In genomic region chr9:44496803-44497461, GRCm38 (mm10) we compare ENCODE assay signal across 12 mouse cellular contexts. TPM values are rescaled to one million over a fixed set of nuclear protein-coding genes. Genes with fewer than 3 reads are reported as not detected.
DNase-seq lines count a peak whose midpoint lies in the region; ATAC-seq and TF ChIP-seq lines count a peak whose summit lies in the region.
"Had no signal": no experiment of that assay in that cellular context is flagged by ENCODE, and none has a peak within 500 bp of the region (broad histone marks: within the 10 kb centered on the region; RNA-seq: fewer than 3 reads in every experiment).

No protein-coding gene starts in this region.

- H3K27me3 ChIP-seq in forebrain, embryonic 13.5 days, result no peaks in the 10 kb centered on the region
- no peaks in the 10 kb centered on the region for H3K27me3 ChIP-seq in forebrain, embryonic 16.5 days (replicated peaks; ENCODE audit: control insufficient read depth, insufficient read depth, low read length)
- H3K27me3 ChIP-seq in midbrain, embryonic 10.5 days (ENCODE audit: low read depth, poor library complexity, severe bottlenecking), result peaks cover 52% of the 10 kb centered on the region
- no peaks in the 10 kb centered on the region for H3K27me3 ChIP-seq in midbrain, embryonic 15.5 days (replicated peaks)
- H3K27me3 ChIP-seq in embryonic facial prominence, embryonic 14.5 days (replicated peaks; ENCODE audit: control insufficient read depth, insufficient read depth, low read length), result no peaks in the 10 kb centered on the region
- H3K27me3 ChIP-seq in lung, postnatal 0 days (replicated peaks; ENCODE audit: insufficient read depth, low read length), result no peaks in the 10 kb centered on the region

- TF ChIP-seq CTCF in lung, postnatal 0 days (IDR thresholded peaks at IDR 0.05), result no peak

- H3K9me3 ChIP-seq in forebrain, embryonic 13.5 days (replicated peaks), result no peaks in the 10 kb centered on the region
- no peaks in the 10 kb centered on the region for H3K9me3 ChIP-seq in forebrain, embryonic 16.5 days (ENCODE audit: control insufficient read depth, low read length)
- H3K9me3 ChIP-seq in midbrain, embryonic 10.5 days (replicated peaks), result no peaks in the 10 kb centered on the region
- no peaks in the 10 kb centered on the region for H3K9me3 ChIP-seq in midbrain, embryonic 15.5 days
- H3K9me3 ChIP-seq in embryonic facial prominence, embryonic 14.5 days (ENCODE audit: control insufficient read depth, low read length), result no peaks in the 10 kb centered on the region
- H3K9me3 ChIP-seq in lung, postnatal 0 days (ENCODE audit: low read length), result no peaks in the 10 kb centered on the region

- no peak for TF ChIP-seq EP300 in lung, postnatal 0 days (IDR thresholded peaks at IDR 0.05)

- ATAC-seq in forebrain, embryonic 13.5 days, result no peak
- no peak for ATAC-seq in forebrain, embryonic 16.5 days
- no peak for ATAC-seq in midbrain, embryonic 15.5 days (replicated peaks)
- no peak for ATAC-seq in embryonic facial prominence, embryonic 14.5 days (ENCODE audit: low read depth)
- ATAC-seq in lung, postnatal 0 days, result no peak
- no peak for ATAC-seq in megakaryocyte progenitor cell, adult 5-6 weeks (replicated peaks; ENCODE audit: poor library complexity)

- no peak overlapping the region for H3K4me3 ChIP-seq in forebrain, embryonic 13.5 days
- H3K4me3 ChIP-seq in forebrain, embryonic 16.5 days (replicated peaks; ENCODE audit: low read length), result no peak overlapping the region
- no peak overlapping the region for H3K4me3 ChIP-seq in midbrain, embryonic 10.5 days
- H3K4me3 ChIP-seq in midbrain, embryonic 15.5 days, result no peak overlapping the region
- peak overlapping the region; percentile 3; the same call in 1 of the 2 replicates for H3K4me3 ChIP-seq in embryonic facial prominence, embryonic 14.5 days (ENCODE audit: low read depth, low read length)
- no peak overlapping the region for H3K4me3 ChIP-seq in lung, postnatal 0 days (ENCODE audit: low read depth, low read length)

- no peak overlapping the region; the same call in 1 of the 2 replicates for H3K4me2 ChIP-seq in forebrain, embryonic 13.5 days
- no peak overlapping the region for H3K4me2 ChIP-seq in forebrain, embryonic 16.5 days (ENCODE audit: low read length)
- no peak overlapping the region for H3K4me2 ChIP-seq in midbrain, embryonic 15.5 days
- peak overlapping the region; percentile 91; the same call in 1 of the 2 replicates for H3K4me2 ChIP-seq in embryonic facial prominence, embryonic 14.5 days (ENCODE audit: low read depth, low read length)
- H3K4me2 ChIP-seq in lung, postnatal 0 days (replicated peaks; ENCODE audit: low read depth, low read length), result no peak overlapping the region

- H3K9ac ChIP-seq in forebrain, embryonic 13.5 days, result peak overlapping the region; percentile 5; the same call in 1 of the 2 replicates
- no peak overlapping the region for H3K9ac ChIP-seq in forebrain, embryonic 16.5 days (replicated peaks; ENCODE audit: low read depth, low read length)
- no peak overlapping the region for H3K9ac ChIP-seq in midbrain, embryonic 15.5 days
- peak overlapping the region; percentile 30; the same call in 1 of the 2 replicates for H3K9ac ChIP-seq in embryonic facial prominence, embryonic 14.5 days (ENCODE audit: low read depth, low read length)
- no peak overlapping the region for H3K9ac ChIP-seq in lung, postnatal 0 days (replicated peaks; ENCODE audit: low read depth)

- peaks cover 14% of the 10 kb centered on the region for H3K36me3 ChIP-seq in forebrain, embryonic 13.5 days (ENCODE audit: poor library complexity, severe bottlenecking)
- peaks cover 3% of the 10 kb centered on the region; the same call in 1 of the 2 replicates for H3K36me3 ChIP-seq in forebrain, embryonic 16.5 days (ENCODE audit: control insufficient read depth, insufficient read depth)
- peaks cover 13% of the 10 kb centered on the region for H3K36me3 ChIP-seq in midbrain, embryonic 10.5 days
- H3K36me3 ChIP-seq in midbrain, embryonic 15.5 days (replicated peaks), result no peaks in the 10 kb centered on the region; the same call in 1 of the 2 replicates
- peaks cover 13% of the 10 kb centered on the region; the same call in 1 of the 2 replicates for H3K36me3 ChIP-seq in embryonic facial prominence, embryonic 14.5 days (ENCODE audit: control insufficient read depth, insufficient read depth, low read length)
- no peaks in the 10 kb centered on the region for H3K36me3 ChIP-seq in lung, postnatal 0 days (ENCODE audit: insufficient read depth, low read length)

- whole genome bisulfite sequencing in forebrain, embryonic 13.5 days, result 49% methylated on average over 12 of the region's 12 CpGs
- 48% methylated on average over 12 of the region's 12 CpGs for WGBS in forebrain, embryonic 16.5 days
- WGBS in midbrain, embryonic 10.5 days, result 49% methylated on average over 12 of the region's 12 CpGs
- 54% methylated on average over 12 of the region's 12 CpGs for WGBS in midbrain, embryonic 15.5 days
- WGBS in embryonic facial prominence, embryonic 14.5 days, result 36% methylated on average over 11 of the region's 12 CpGs
- whole genome bisulfite sequencing in lung, postnatal 0 days, result 43% methylated on average over 12 of the region's 12 CpGs

- peaks cover 93% of the 10 kb centered on the region for H3K4me1 ChIP-seq in forebrain, embryonic 13.5 days
- peaks cover 88% of the 10 kb centered on the region for H3K4me1 ChIP-seq in forebrain, embryonic 16.5 days (replicated peaks; ENCODE audit: control insufficient read depth, insufficient read depth, low read length)
- peaks cover 94% of the 10 kb centered on the region for H3K4me1 ChIP-seq in midbrain, embryonic 10.5 days
- peaks cover 87% of the 10 kb centered on the region for H3K4me1 ChIP-seq in midbrain, embryonic 15.5 days
- H3K4me1 ChIP-seq in embryonic facial prominence, embryonic 14.5 days (ENCODE audit: control insufficient read depth, insufficient read depth, low read length), result peaks cover 82% of the 10 kb centered on the region
- H3K4me1 ChIP-seq in lung, postnatal 0 days (ENCODE audit: insufficient read depth, low read depth, low read length), result peaks cover 73% of the 10 kb centered on the region

- H3K27ac ChIP-seq in forebrain, embryonic 13.5 days, result peak overlapping the region; percentile 1
- H3K27ac ChIP-seq in forebrain, embryonic 16.5 days (ENCODE audit: low read length), result no peak overlapping the region
- H3K27ac ChIP-seq in midbrain, embryonic 10.5 days (replicated peaks), result peak overlapping the region; percentile 4; the same call in 1 of the 2 replicates
- no peak overlapping the region for H3K27ac ChIP-seq in midbrain, embryonic 15.5 days
- H3K27ac ChIP-seq in embryonic facial prominence, embryonic 14.5 days (replicated peaks; ENCODE audit: low read depth, low read length), result peak overlapping the region; percentile 93
- peak overlapping the region; percentile 81 for H3K27ac ChIP-seq in lung, postnatal 0 days (ENCODE audit: low read length)

- no peak for DNase-seq in midbrain, embryonic 10.5 days (ENCODE audit: low spot score)
- peak; percentile 43 for DNase-seq in embryonic facial prominence, embryonic 14.5 days (ENCODE audit: low spot score)
- peak; percentile 60 for DNase-seq in lung, postnatal 0 days (ENCODE audit: low spot score)
- DNase-seq in spleen, postnatal 10 days (ENCODE audit: low spot score in 2 of 2), result no peak
- DNase-seq: gastrocnemius, postnatal 14 days had no signal

RNA-seq across cellular contexts. Expression of gene Bcl9l, which starts 14.3 kb away (rescaled TPM):
- 8.6 and 9.1 TPM in 2 replicates for polyA plus RNA-seq in forebrain, embryonic 13.5 days (2015; fragmentation: Nextera tagmentation; extraction: Ambion mirVana)
- polyA plus RNA-seq in forebrain, embryonic 16.5 days (2015; fragmentation: Nextera tagmentation; extraction: Ambion mirVana), result 13.8 and 15.0 TPM in 2 replicates
- polyA plus RNA-seq in midbrain, embryonic 10.5 days (2016; fragmentation: Nextera tagmentation; extraction: Ambion mirVana), result 3.9 and 4.7 TPM in 2 replicates
- polyA plus RNA-seq in midbrain, embryonic 15.5 days (2015; fragmentation: Nextera tagmentation; extraction: Ambion mirVana), result 12.5 and 13.0 TPM in 2 replicates
- polyA plus RNA-seq in embryonic facial prominence, embryonic 14.5 days (2014; fragmentation: Nextera tagmentation; extraction: Ambion mirVana), result 16.9 and 18.7 TPM in 2 replicates
- 10.7 and 12.3 TPM in 2 replicates for polyA plus RNA-seq in lung, postnatal 0 days (2015; fragmentation: Nextera tagmentation; extraction: Ambion mirVana)
- total RNA-seq in megakaryocyte progenitor cell, adult 5-6 weeks (2015), result 4.3 and 4.5 TPM in 2 replicates
- total RNA-seq in megakaryocyte progenitor cell, adult 5-6 weeks (2017), result 1.6 and 1.8 TPM in 2 replicates

RNA-seq across cellular contexts. Expression of gene Upk2, which starts 42.2 kb away (rescaled TPM):
- polyA plus RNA-seq in forebrain, embryonic 13.5 days (2015; fragmentation: Nextera tagmentation; extraction: Ambion mirVana), result not detected in 2 replicates
- not detected in 2 replicates for polyA plus RNA-seq in forebrain, embryonic 16.5 days (2015; fragmentation: Nextera tagmentation; extraction: Ambion mirVana)
- not detected in 2 replicates for polyA plus RNA-seq in midbrain, embryonic 10.5 days (2016; fragmentation: Nextera tagmentation; extraction: Ambion mirVana)
- not detected in 2 replicates for polyA plus RNA-seq in midbrain, embryonic 15.5 days (2015; fragmentation: Nextera tagmentation; extraction: Ambion mirVana)
- polyA plus RNA-seq in embryonic facial prominence, embryonic 14.5 days (2014; fragmentation: Nextera tagmentation; extraction: Ambion mirVana), result 1.7 and 2.3 TPM in 2 replicates
- polyA plus RNA-seq in lung, postnatal 0 days (2015; fragmentation: Nextera tagmentation; extraction: Ambion mirVana), result 2.2 and 2.3 TPM in 2 replicates
- not detected in 2 replicates for total RNA-seq in megakaryocyte progenitor cell, adult 5-6 weeks (2015)
- total RNA-seq in megakaryocyte progenitor cell, adult 5-6 weeks (2017), result not detected in 2 replicates
- total RNA-seq: left cerebral cortex, postnatal 14 days; MEL had no signal

RNA-seq across cellular contexts. Expression of gene Foxr1, which starts 56.0 kb away (rescaled TPM):
- polyA plus RNA-seq in forebrain, embryonic 13.5 days (2015; fragmentation: Nextera tagmentation; extraction: Ambion mirVana), result not detected in 2 replicates
- not detected in 2 replicates for polyA plus RNA-seq in forebrain, embryonic 16.5 days (2015; fragmentation: Nextera tagmentation; extraction: Ambion mirVana)
- not detected in 2 replicates for polyA plus RNA-seq in midbrain, embryonic 10.5 days (2016; fragmentation: Nextera tagmentation; extraction: Ambion mirVana)
- not detected in 2 replicates for polyA plus RNA-seq in midbrain, embryonic 15.5 days (2015; fragmentation: Nextera tagmentation; extraction: Ambion mirVana)
- polyA plus RNA-seq in embryonic facial prominence, embryonic 14.5 days (2014; fragmentation: Nextera tagmentation; extraction: Ambion mirVana), result not detected in 2 replicates
- polyA plus RNA-seq in lung, postnatal 0 days (2015; fragmentation: Nextera tagmentation; extraction: Ambion mirVana), result not detected in 2 replicates
- not detected in 2 replicates for total RNA-seq in megakaryocyte progenitor cell, adult 5-6 weeks (2015)
- not detected in 2 replicates for total RNA-seq in megakaryocyte progenitor cell, adult 5-6 weeks (2017)
- total RNA-seq: gastrocnemius, postnatal 14 days; left cerebral cortex, postnatal 14 days had no signal
- polyA plus RNA-seq: neural tube, embryonic 11.5 days had no signal

Comparison
In these comparisons a context has a peak if more than half of its experiments do, and no peak if none do; other contexts are left out.
1. H3K27ac ChIP-seq: peak in forebrain, embryonic 13.5 days (single experiment), midbrain, embryonic 10.5 days (single experiment), embryonic facial prominence, embryonic 14.5 days (single experiment) and lung, postnatal 0 days (single experiment); none in forebrain, embryonic 16.5 days (single experiment) and midbrain, embryonic 15.5 days (single experiment).
2. H3K9ac ChIP-seq: peak in forebrain, embryonic 13.5 days (single experiment) and embryonic facial prominence, embryonic 14.5 days (single experiment); none in forebrain, embryonic 16.5 days (single experiment), midbrain, embryonic 15.5 days (single experiment) and lung, postnatal 0 days (single experiment).
3. DNase-seq: peak in embryonic facial prominence, embryonic 14.5 days (single experiment) and lung, postnatal 0 days (single experiment); none in midbrain, embryonic 10.5 days (single experiment) and spleen, postnatal 10 days (0 of 2).